Mouse (Mus musculus): ENCODE results near the gene Abcc1. TPM values are rescaled to one million over a fixed set of nuclear protein-coding genes. Genes with fewer than 3 reads are reported as not detected.

Gene Abcc1
- total and polyA plus RNA-seq, 2 experiments from 2014 or later: 7.5 to 11.9 TPM

- no peaks in the 10 kb centered on the region for H3K36me3 ChIP-seq (ENCODE audit: insufficient read depth, low read length)
- DNase-seq (ENCODE audit: low spot score) (no peak), ATAC-seq (ENCODE audit: low FRiP score) (no peak)
- H3K9ac ChIP-seq (replicated peaks; ENCODE audit: low read length, poor library complexity, severe bottlenecking): no peak overlapping the region
- no peaks in the 10 kb centered on the region for H3K9me3 ChIP-seq (ENCODE audit: low read length)
- H3K4me3 ChIP-seq (ENCODE audit: low read depth, low read length): no peak overlapping the region
- H3K27ac ChIP-seq (ENCODE audit: low read depth, low read length): no peak overlapping the region
- 66% methylated on average over 1 of the region's 1 CpGs for WGBS
- no peak for TF ChIP-seq CTCF (IDR thresholded peaks at IDR 0.05)
- no peaks in the 10 kb centered on the region for H3K4me1 ChIP-seq (ENCODE audit: insufficient read depth, low read length)
- no peak overlapping the region for H3K4me2 ChIP-seq (ENCODE audit: low read depth, low read length, poor library complexity, severe bottlenecking)
- H3K27me3 ChIP-seq (ENCODE audit: insufficient read depth, low read length): no peaks in the 10 kb centered on the region
Measured at GRCm38 (mm10) chr16:14328156-14328555, 33.2 kb upstream of the Abcc1 start.

- WGBS: 59% methylated on average over 3 of the region's 3 CpGs
- no peak for TF ChIP-seq CTCF (IDR thresholded peaks at IDR 0.05)
- no peaks in the 10 kb centered on the region for H3K9me3 ChIP-seq (ENCODE audit: low read length)
- no peaks in the 10 kb centered on the region for H3K4me1 ChIP-seq (ENCODE audit: insufficient read depth, low read length)
- no peak overlapping the region for H3K4me3 ChIP-seq (ENCODE audit: low read depth, low read length)
- DNase-seq (ENCODE audit: low spot score) (no peak), ATAC-seq (ENCODE audit: low FRiP score) (no peak)
- no peaks in the 10 kb centered on the region for H3K36me3 ChIP-seq (ENCODE audit: insufficient read depth, low read length)
- H3K27ac ChIP-seq (ENCODE audit: low read depth, low read length): no peak overlapping the region
- H3K27me3 ChIP-seq (ENCODE audit: insufficient read depth, low read length): no peaks in the 10 kb centered on the region
- no peak overlapping the region for H3K4me2 ChIP-seq (ENCODE audit: low read depth, low read length, poor library complexity, severe bottlenecking)
- H3K9ac ChIP-seq (replicated peaks; ENCODE audit: low read length, poor library complexity, severe bottlenecking): no peak overlapping the region
Measured at GRCm38 (mm10) chr16:14344967-14345366, 16.4 kb upstream of the Abcc1 start.

DNA sequence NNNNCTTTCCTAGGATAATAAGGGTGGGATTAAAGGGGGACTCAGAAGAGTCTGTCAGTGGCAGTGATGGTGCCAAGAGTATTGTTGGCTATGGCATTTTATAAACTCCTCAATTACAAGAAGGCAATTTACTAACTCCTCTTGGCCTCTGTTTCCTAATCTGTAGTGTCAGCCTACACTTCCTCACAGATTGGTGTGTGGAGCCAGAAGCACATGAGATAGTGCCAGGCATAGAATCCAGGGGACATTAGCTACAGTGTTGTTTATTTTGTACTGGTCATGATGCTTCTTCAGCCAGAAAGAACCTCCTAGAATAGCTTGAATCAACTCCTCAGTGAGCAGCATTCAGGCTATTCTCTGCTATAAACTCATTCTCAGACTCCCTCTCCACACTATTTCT is 9.8 kb upstream of the Abcc1 start:
- no peak overlapping the region for H3K4me2 ChIP-seq (ENCODE audit: low read depth, low read length, poor library complexity, severe bottlenecking)
- ATAC-seq (ENCODE audit: low FRiP score) (no peak), DNase-seq (ENCODE audit: low spot score) (no peak)
- no peaks in the 10 kb centered on the region for H3K36me3 ChIP-seq (ENCODE audit: insufficient read depth, low read length)
- no peaks in the 10 kb centered on the region for H3K4me1 ChIP-seq (ENCODE audit: insufficient read depth, low read length)
- H3K27ac ChIP-seq (ENCODE audit: low read depth, low read length): no peak overlapping the region
- no peak overlapping the region for H3K9ac ChIP-seq (replicated peaks; ENCODE audit: low read length, poor library complexity, severe bottlenecking)
- H3K4me3 ChIP-seq (ENCODE audit: low read depth, low read length): no peak overlapping the region
- no peak for TF ChIP-seq CTCF (IDR thresholded peaks at IDR 0.05)
- H3K27me3 ChIP-seq (ENCODE audit: insufficient read depth, low read length): no peaks in the 10 kb centered on the region
- no peaks in the 10 kb centered on the region for H3K9me3 ChIP-seq (ENCODE audit: low read length)

- no peak overlapping the region for H3K4me2 ChIP-seq (ENCODE audit: low read depth, low read length, poor library complexity, severe bottlenecking)
- WGBS: 84% methylated on average over 3 of the region's 3 CpGs
- no peak overlapping the region for H3K9ac ChIP-seq (replicated peaks; ENCODE audit: low read length, poor library complexity, severe bottlenecking)
- no peaks in the 10 kb centered on the region for H3K9me3 ChIP-seq (ENCODE audit: low read length)
- no peak for DNase-seq (ENCODE audit: low spot score)
- H3K36me3 ChIP-seq (ENCODE audit: insufficient read depth, low read length): no peaks in the 10 kb centered on the region
- H3K4me3 ChIP-seq (ENCODE audit: low read depth, low read length): no peak overlapping the region
- no peak for TF ChIP-seq CTCF (IDR thresholded peaks at IDR 0.05)
- no peaks in the 10 kb centered on the region for H3K27me3 ChIP-seq (ENCODE audit: insufficient read depth, low read length)
- H3K4me1 ChIP-seq (ENCODE audit: insufficient read depth, low read length): no peaks in the 10 kb centered on the region
- ATAC-seq (ENCODE audit: low FRiP score): no peak
- H3K27ac ChIP-seq (ENCODE audit: low read depth, low read length): no peak overlapping the region
Measured at GRCm38 (mm10) chr16:14352234-14352633, 9.1 kb upstream of the Abcc1 start.

DNA sequence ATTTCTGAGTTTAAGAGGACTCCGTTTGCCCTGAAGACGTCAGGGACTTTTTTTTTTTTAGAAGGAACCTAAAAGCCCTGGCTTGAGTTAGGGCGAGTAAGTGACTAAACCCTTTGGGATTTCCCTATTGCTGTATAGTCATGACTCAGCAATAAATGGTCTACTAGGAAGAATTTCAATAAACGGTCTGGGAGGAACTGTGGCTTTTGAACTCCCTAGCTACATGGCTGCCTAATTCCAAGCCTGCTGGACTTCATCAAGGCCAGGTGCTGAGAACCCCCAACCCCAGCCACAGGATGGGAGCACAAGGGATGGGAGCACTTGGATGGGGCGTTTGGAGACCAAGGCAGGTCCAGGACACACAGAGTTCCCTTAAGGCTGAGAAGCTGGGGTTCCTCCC is 8.7 kb upstream of the Abcc1 start:
- H3K4me1 ChIP-seq (ENCODE audit: insufficient read depth, low read length): no peaks in the 10 kb centered on the region
- H3K27ac ChIP-seq (ENCODE audit: low read depth, low read length): no peak overlapping the region
- no peak overlapping the region for H3K9ac ChIP-seq (replicated peaks; ENCODE audit: low read length, poor library complexity, severe bottlenecking)
- ATAC-seq (ENCODE audit: low FRiP score): no peak
- no peak overlapping the region for H3K4me3 ChIP-seq (ENCODE audit: low read depth, low read length)
- no peak overlapping the region for H3K4me2 ChIP-seq (ENCODE audit: low read depth, low read length, poor library complexity, severe bottlenecking)
- WGBS: 75% methylated on average over 5 of the region's 5 CpGs
- H3K9me3 ChIP-seq (ENCODE audit: low read length): no peaks in the 10 kb centered on the region
- DNase-seq (ENCODE audit: low spot score): no peak
- no peaks in the 10 kb centered on the region for H3K27me3 ChIP-seq (ENCODE audit: insufficient read depth, low read length)
- no peak for TF ChIP-seq CTCF (IDR thresholded peaks at IDR 0.05)
- H3K36me3 ChIP-seq (ENCODE audit: insufficient read depth, low read length): no peaks in the 10 kb centered on the region

GRCm38 (mm10) chr16:14357859-14358258 is 3.5 kb upstream of the Abcc1 start:
- Histone ChIP-seq H3K4me2 (ENCODE audit: low read depth, low read length, poor library complexity, severe bottlenecking) (no peak overlapping the region), H3K4me3 (ENCODE audit: low read depth, low read length) (no peak overlapping the region), H3K36me3 (ENCODE audit: insufficient read depth, low read length) (no peaks in the 10 kb centered on the region), H3K9me3 (ENCODE audit: low read length) (no peaks in the 10 kb centered on the region), H3K27ac (ENCODE audit: low read depth, low read length) (no peak overlapping the region), H3K4me1 (ENCODE audit: insufficient read depth, low read length) (0 out of 2 replicates have a peak, but pooled peaks cover 6% of the 10 kb centered on the region), H3K27me3 (ENCODE audit: insufficient read depth, low read length) (no peaks in the 10 kb centered on the region), H3K9ac (replicated peaks; ENCODE audit: low read length, poor library complexity, severe bottlenecking) (no peak overlapping the region)
- DNase-seq (ENCODE audit: low spot score) (no peak), ATAC-seq (ENCODE audit: low FRiP score) (no peak)
- 77% methylated on average over 2 of the region's 2 CpGs for WGBS
- TF ChIP-seq CTCF (IDR thresholded peaks at IDR 0.05): no peak

Measured in midbrain, postnatal 0 days (tissue).